Mouse (Mus musculus): Measurements from ENCODE around the gene Ppp1r3g. TPM values are rescaled to one million over a fixed set of nuclear protein-coding genes. Genes with fewer than 3 reads are reported as not detected.

The Ppp1r3g gene
- total RNA-seq (2023; ENCODE audit: inconsistent age), result not detected in 4 replicates

DNA sequence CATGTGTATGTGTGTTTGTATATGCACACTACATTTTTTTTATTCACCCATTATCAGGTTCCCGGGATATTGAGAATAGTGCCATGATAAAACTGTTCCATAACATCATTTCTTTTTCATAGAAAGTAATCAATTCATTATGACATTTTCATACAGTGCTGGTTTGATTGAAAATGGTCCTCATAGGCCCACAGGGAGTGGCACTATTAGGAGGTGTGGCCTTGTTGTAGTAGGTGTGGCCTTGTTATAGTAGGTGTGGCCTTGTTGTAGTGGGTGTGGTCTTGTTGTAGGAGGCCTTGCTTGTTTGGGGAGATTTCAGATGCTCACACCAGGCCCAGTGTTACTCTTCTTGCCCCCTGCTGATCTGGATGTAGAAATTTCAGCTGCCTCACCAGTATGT, at the start of gene Ppp1r3g:
TSS of gene Ppp1r3g (plus strand) at position 301 of the 400 bp plus-strand sequence.

Other genes starting within 250 kb of the Ppp1r3g start
- 5.2 to 13.5 TPM (median 8.9 TPM) in 4 replicates for gene Rpp40, start 52.5 kb upstream of the Ppp1r3g start, total RNA-seq (2023; ENCODE audit: inconsistent age)
- 30.8 to 49.3 TPM (median 37.5 TPM) in 4 replicates for gene Fars2, start 158.6 kb downstream of the Ppp1r3g start, total RNA-seq (2023; ENCODE audit: inconsistent age)
- 7.2 to 8.2 TPM (median 7.9 TPM) in 4 replicates for gene Lyrm4, start 158.7 kb downstream of the Ppp1r3g start, total RNA-seq (2023; ENCODE audit: inconsistent age)

All from B cell, adult (primary cell).